Mouse (Mus musculus) ES-Bruce4 (cell line): Measurements from ENCODE around the gene Auts2.

Experiments used
- CTCF ChIP-seq: IDR thresholded peaks from one replicate; pipeline ENCODE4 v1.8.1; 2011; ENCODE audit warnings: low read depth, low read length
- EP300 ChIP-seq: IDR thresholded peaks from 2 replicates; pipeline ENCODE4 v1.6.1; 2011; ENCODE audit warnings: low read depth, low read length; ENCODE audit not compliant: insufficient read depth
- POLR2A ChIP-seq: IDR thresholded peaks from one replicate; pipeline ENCODE4 v1.8.1; 2011; ENCODE audit warnings: low read length; ENCODE audit not compliant: insufficient read depth

GRCm38 (mm10) chr5:131963565-131963964 is 579.6 kb downstream of the Auts2 start:
- TF ChIP-seq CTCF (no peak), POLR2A (no peak), EP300 (no peak)
